Mouse (Mus musculus) stomach, embryonic 14.5 days (tissue): ENCODE results near the gene Chst11. TPM values are rescaled to one million over a fixed set of nuclear protein-coding genes. Genes with fewer than 3 reads are reported as not detected.

ENCODE experiments used
- ATAC-seq: fragments of 200-750 bp; cut with Nextera tagmentation; 2 replicates; pipeline ENCODE4 v1.8.0; 2017; ENCODE audit warnings: low read depth, moderate TSS enrichment; ENCODE audit not compliant: insufficient number of reproducible peaks, insufficient read depth, low FRiP score
- H3K27ac ChIP-seq: fragments of 300-500 bp; sonication (generic); 2 replicates; pipeline ENCODE4 v1.5.1; 2014; ENCODE audit warnings: mild to moderate bottlenecking, low read length, moderate library complexity, mixed read lengths
- H3K27me3 ChIP-seq: fragments of 300-500 bp; sonication (generic); 2 replicates; pipeline ENCODE4 v1.6.1; 2014; ENCODE audit warnings: low read length, control low read depth, mixed read lengths; ENCODE audit not compliant: control insufficient read depth, insufficient read depth
- H3K36me3 ChIP-seq: fragments of 300-500 bp; sonication (generic); 2 replicates; pipeline ENCODE4 v1.6.1; 2014; ENCODE audit warnings: mild to moderate bottlenecking, control low read depth, low read length, moderate library complexity, mixed read lengths; ENCODE audit not compliant: control insufficient read depth, insufficient read depth
- H3K4me1 ChIP-seq: fragments of 300-500 bp; sonication (generic); 2 replicates; pipeline ENCODE4 v1.6.1; 2014; ENCODE audit warnings: low read length, control low read depth, mixed read lengths; ENCODE audit not compliant: control insufficient read depth, insufficient read depth
- H3K4me2 ChIP-seq: fragments of 300-500 bp; sonication (generic); replicated peaks from 2 replicates; pipeline ENCODE4 v1.6.1; 2014; ENCODE audit warnings: low read depth, low read length, control low read depth
- H3K4me3 ChIP-seq: fragments of 300-500 bp; sonication (generic); 2 replicates; pipeline ENCODE4 v1.5.1; 2014; ENCODE audit warnings: low read depth, low read length, control low read depth
- H3K9ac ChIP-seq: fragments of 300-500 bp; sonication (generic); replicated peaks from 2 replicates; pipeline ENCODE4 v1.6.1; 2014; ENCODE audit warnings: low read depth, mild to moderate bottlenecking, control low read depth, low read length, moderate library complexity, mixed read lengths
- H3K9me3 ChIP-seq: fragments of 300-500 bp; sonication (generic); 2 replicates; pipeline ENCODE4 v1.6.1; 2016; ENCODE audit warnings: low read depth, low read length, control low read depth; ENCODE audit not compliant: control insufficient read depth
- WGBS: fragments of 180-500 bp; shearing (Covaris S2); extraction: QIAGEN DNeasy Blood & Tissue Kit; methylation state at CpG from one replicate; pipeline ENCODE4 v1.1.7; 2014; 5-methylcytosine and 5-hydroxymethylcytosine counted together
- polyA plus RNA-seq: library from polyadenylated mRNA; unstranded; fragments of >200 nt; fragmentation: Nextera tagmentation; extraction: Ambion mirVana; gene quantifications from 2 replicates; pipeline ENCODE4 v1.2.1, GENCODE M21; 2014

Chst11 gene
- polyA plus RNA-seq, 1 experiment from 2014 or later, result 2.0 TPM

DNA sequence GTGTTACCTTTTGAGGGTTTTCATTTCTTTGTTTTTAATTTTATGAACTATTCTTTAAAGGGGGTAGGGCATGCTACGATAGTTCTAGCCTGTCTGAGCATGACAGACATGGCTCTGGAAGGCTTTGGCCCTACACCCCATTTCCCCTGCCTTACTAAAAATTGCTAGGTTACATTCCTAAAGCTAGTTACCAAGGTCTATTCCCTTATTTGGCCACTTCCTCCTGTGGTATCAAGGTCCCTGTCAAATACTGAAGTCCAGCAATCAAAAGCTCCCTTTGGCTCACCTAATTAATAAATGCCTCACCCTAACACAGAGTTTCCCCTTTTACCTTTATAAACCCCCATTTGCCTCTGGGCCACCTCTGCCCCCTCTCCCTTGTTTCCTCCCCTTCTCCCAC is 167.4 kb downstream of the Chst11 start:
- peaks cover 9% of the 10 kb centered on the region for H3K4me1 ChIP-seq
- no peak overlapping the region for H3K27ac ChIP-seq
- H3K36me3 ChIP-seq, result no peaks in the 10 kb centered on the region
- no peaks in the 10 kb centered on the region for H3K27me3 ChIP-seq
- peaks cover 4% of the 10 kb centered on the region; the same call in 1 of the 2 replicates for H3K9me3 ChIP-seq
- WGBS, result 69% methylated on average over 1 of the region's 1 CpGs
- H3K4me3 ChIP-seq, result no peak overlapping the region
- no peak overlapping the region for H3K9ac ChIP-seq
- H3K4me2 ChIP-seq, result no peak overlapping the region
- no peak for ATAC-seq

DNA sequence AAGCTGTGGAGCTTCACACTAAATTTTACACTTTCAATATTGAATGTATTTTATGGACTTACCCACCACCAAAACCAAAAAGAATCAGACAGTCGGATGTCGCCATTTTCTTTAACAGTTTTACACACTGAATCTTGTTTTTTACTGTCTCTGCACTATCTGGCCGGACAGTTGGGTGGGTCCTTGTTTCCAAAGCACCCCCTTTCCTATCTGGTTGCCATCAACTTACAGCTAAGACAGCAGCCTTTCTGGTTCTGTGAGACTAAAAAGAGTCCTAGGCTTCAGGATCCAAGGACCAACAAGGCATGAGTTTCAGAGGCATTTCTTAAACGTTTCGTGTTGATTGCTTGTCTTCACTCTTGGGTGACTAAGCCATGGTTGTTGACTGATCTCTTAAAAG is 168.1 kb downstream of the Chst11 start:
- Histone ChIP-seq H3K9ac (no peak overlapping the region), H3K27ac (no peak overlapping the region), H3K36me3 (no peaks in the 10 kb centered on the region), H3K9me3 (peaks cover 4% of the 10 kb centered on the region; the same call in 1 of the 2 replicates), H3K4me2 (no peak overlapping the region), H3K4me1 (peaks cover 9% of the 10 kb centered on the region), H3K4me3 (no peak overlapping the region), H3K27me3 (no peaks in the 10 kb centered on the region)
- no peak for ATAC-seq
- WGBS, result 87% methylated on average over 5 of the region's 5 CpGs

DNA sequence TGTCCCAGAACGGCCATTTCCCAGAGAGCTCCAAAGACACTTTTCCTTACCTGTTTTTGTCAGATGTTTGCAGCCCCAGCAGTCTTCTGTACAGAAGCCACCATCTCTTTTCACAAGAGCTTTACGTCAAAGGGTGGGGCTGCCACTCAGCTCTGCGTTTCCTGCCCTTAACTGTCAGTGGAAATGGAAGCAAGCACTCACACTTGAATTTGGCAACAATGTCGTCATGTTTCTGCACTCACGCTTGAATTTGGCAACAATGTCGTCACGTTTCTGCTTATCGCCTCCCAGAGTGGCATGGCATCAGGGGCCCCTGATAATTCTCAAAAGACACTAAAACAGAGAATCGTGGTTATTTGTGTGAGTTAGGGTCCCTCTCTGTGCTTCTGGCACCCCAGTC is 168.6 kb downstream of the Chst11 start:
- Histone ChIP-seq H3K4me2 (no peak overlapping the region), H3K4me3 (no peak overlapping the region), H3K36me3 (no peaks in the 10 kb centered on the region), H3K27ac (no peak overlapping the region), H3K27me3 (no peaks in the 10 kb centered on the region), H3K9me3 (peaks cover 4% of the 10 kb centered on the region; the same call in 1 of the 2 replicates), H3K4me1 (peaks cover 9% of the 10 kb centered on the region), H3K9ac (no peak overlapping the region)
- no peak for ATAC-seq
- 79% methylated on average over 9 of the region's 9 CpGs for WGBS

DNA sequence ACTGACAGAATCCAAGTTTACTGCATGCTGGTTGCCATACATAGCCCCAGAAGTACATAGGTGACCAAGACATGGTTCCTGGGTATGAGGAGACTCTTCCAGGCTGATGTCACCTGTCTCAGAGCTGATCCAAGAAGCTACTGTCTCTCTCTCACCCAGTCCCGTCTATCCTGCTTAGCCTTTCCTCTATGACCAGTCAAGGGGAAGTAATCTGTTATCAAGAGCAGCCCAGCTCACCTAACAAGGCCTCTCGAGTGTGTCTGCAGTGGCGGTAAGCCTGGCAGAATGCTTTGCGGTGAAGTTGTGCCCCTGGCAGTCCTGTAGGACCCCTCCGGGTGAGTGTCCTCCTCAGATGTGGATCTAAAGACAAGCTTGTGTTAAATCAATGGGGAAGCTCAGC is 172.0 kb downstream of the Chst11 start:
- no peaks in the 10 kb centered on the region for H3K27me3 ChIP-seq
- H3K4me2 ChIP-seq, result no peak overlapping the region
- peaks cover 4% of the 10 kb centered on the region; the same call in 1 of the 2 replicates for H3K9me3 ChIP-seq
- WGBS, result 81% methylated on average over 5 of the region's 5 CpGs
- no peak overlapping the region for H3K9ac ChIP-seq
- H3K4me3 ChIP-seq, result no peak overlapping the region
- no peak for ATAC-seq
- peaks cover 15% of the 10 kb centered on the region for H3K4me1 ChIP-seq
- H3K36me3 ChIP-seq, result no peaks in the 10 kb centered on the region
- no peak overlapping the region for H3K27ac ChIP-seq

DNA sequence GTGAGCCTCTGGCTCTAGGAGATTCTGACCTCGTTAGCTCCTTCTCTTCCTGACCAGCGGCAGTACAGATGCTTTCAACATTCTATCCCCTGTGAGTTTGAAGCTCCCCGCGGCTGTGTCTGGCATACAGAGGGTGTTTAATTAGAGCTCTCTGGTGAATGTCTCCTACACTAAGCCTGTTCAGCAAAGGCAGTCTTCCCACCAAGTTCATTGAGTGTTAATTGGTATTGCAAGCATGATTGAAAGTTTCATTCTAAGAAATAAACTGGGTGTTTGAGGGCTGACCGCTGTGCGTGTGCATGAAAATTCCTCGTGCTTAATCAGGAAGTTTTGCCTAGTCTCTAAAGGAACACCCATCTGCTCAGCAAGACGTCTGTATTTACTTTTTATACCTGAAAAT is 173.0 kb downstream of the Chst11 start:
- no peak overlapping the region for H3K4me3 ChIP-seq
- H3K27me3 ChIP-seq, result no peaks in the 10 kb centered on the region
- 69% methylated on average over 8 of the region's 8 CpGs for whole genome bisulfite sequencing
- H3K9ac ChIP-seq, result no peak overlapping the region
- H3K4me2 ChIP-seq, result no peak overlapping the region
- no peak for ATAC-seq
- H3K27ac ChIP-seq, result no peak overlapping the region
- H3K36me3 ChIP-seq, result no peaks in the 10 kb centered on the region
- H3K9me3 ChIP-seq, result peaks cover 4% of the 10 kb centered on the region; the same call in 1 of the 2 replicates
- peaks cover 20% of the 10 kb centered on the region; the same call in 1 of the 2 replicates for H3K4me1 ChIP-seq

DNA sequence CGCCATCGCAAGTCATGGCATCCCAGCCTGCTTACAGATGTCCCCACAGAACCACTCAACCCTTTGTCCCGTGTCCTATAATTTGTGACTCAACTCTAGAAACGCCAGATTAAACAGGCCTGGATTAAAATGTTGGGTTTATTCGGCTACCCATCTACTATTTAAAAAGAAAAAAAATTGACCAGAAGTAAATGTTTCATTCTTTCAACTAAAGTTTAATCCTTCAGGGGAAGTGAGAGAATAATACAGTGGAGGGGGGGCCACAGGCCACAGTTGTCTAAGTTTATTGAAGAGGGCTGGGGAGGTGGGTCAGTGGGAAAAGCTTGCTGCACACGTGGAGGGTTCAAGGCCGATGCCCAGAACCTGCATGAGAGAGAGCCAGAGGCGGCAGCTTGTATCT is 173.9 kb downstream of the Chst11 start:
- H3K4me2 ChIP-seq, result no peak overlapping the region
- H3K4me3 ChIP-seq, result no peak overlapping the region
- peaks cover 4% of the 10 kb centered on the region; the same call in 1 of the 2 replicates for H3K9me3 ChIP-seq
- H3K36me3 ChIP-seq, result no peaks in the 10 kb centered on the region
- H3K4me1 ChIP-seq, result peaks cover 22% of the 10 kb centered on the region; the same call in 1 of the 2 replicates
- no peak overlapping the region for H3K9ac ChIP-seq
- ATAC-seq, result no peak
- WGBS, result 84% methylated on average over 8 of the region's 8 CpGs
- no peak overlapping the region for H3K27ac ChIP-seq
- H3K27me3 ChIP-seq, result no peaks in the 10 kb centered on the region

DNA sequence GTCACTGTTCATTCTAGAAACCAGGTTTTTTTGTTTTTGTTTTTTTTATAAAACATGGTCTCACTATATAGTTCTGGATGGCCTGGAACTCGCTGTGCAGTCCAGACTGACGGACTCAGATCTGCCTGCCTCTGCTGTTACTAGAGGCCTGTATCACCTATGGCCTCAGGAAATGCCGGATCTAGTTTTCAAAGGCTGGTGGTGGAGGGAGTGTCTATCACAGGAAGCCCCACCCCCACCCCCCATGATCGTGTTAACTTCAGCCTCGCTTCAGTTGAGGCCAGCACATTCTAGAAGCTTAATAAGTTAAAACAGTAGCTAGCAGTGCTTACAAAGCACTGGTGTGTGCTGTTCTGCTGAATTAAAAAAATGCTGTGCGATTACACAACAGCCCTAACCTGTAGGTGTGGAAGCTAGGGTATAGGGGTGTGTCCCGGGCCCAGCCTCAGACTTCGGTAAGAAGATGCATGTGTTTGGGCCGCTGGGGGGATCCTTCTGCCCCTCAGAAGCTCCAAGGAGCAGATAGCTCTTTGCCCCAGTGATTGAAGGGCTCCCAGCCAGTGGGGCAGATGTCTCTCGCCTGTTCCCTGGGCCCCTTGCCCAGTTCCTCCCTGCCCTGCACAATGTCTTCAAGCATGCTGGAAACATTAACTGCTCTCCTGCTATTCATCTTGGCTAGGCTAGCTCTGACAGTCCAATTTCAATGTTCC is 176.5 kb downstream of the Chst11 start:
- H3K4me2 ChIP-seq, result no peak overlapping the region
- no peak overlapping the region for H3K4me3 ChIP-seq
- H3K9ac ChIP-seq, result 0 out of 2 replicates have a peak overlapping the region, but pooled peaks have one; percentile 3
- no peaks in the 10 kb centered on the region for H3K9me3 ChIP-seq
- peak overlapping the region; percentile 52; the same call in 1 of the 2 replicates for H3K27ac ChIP-seq
- ATAC-seq, result peak; percentile 57; the same call in 1 of the 2 replicates
- no peaks in the 10 kb centered on the region for H3K36me3 ChIP-seq
- 50% methylated on average over 10 of the region's 10 CpGs for WGBS
- no peaks in the 10 kb centered on the region for H3K27me3 ChIP-seq
- H3K4me1 ChIP-seq, result peaks cover 22% of the 10 kb centered on the region; the same call in 1 of the 2 replicates

DNA sequence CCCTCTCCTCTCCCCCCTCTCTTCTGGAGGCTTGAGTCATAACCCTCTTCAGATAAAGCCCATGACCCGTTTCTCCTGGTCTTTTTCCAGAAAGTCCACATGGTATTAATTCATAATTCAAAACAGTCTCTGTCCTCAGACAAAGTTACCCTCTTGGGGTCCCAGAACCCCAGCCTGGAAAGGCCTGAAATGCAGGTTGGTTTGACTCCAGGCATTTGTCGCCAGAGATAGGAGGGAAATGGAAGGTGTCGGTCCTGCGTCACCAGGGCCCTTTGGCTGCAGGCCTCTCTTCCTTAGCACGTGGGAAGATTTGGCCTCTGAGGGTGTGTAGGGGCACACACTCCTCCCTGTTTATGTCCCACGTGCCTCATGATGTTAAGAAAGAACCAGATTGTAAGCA is 178.6 kb downstream of the Chst11 start:
- Histone ChIP-seq H3K4me2 (no peak overlapping the region), H3K27ac (no peak overlapping the region), H3K4me1 (peaks cover 23% of the 10 kb centered on the region; the same call in 1 of the 2 replicates), H3K9ac (no peak overlapping the region), H3K36me3 (no peaks in the 10 kb centered on the region), H3K9me3 (no peaks in the 10 kb centered on the region), H3K27me3 (no peaks in the 10 kb centered on the region), H3K4me3 (no peak overlapping the region)
- no peak for ATAC-seq
- 45% methylated on average over 6 of the region's 6 CpGs for WGBS
